Mouse (Mus musculus) left cerebral cortex, adult 8-10 months (tissue): ENCODE data around the gene Lgals4. TPM values are rescaled to one million over a fixed set of nuclear protein-coding genes. Genes with fewer than 3 reads are reported as not detected.

Experiments
- DNase-seq, 2 experiments: peaks; one replicate each; pipeline ENCODE4 v3.0.0; 2022; ENCODE audit warnings: low spot score in 2 of 2
- total RNA-seq, 4 experiments: library from RNA; stranded (reverse); gene quantifications; 2 replicates each; pipeline ENCODE4 v1.2.4; 2022

The Lgals4 gene
- total RNA-seq, 4 experiments from 2014 or later, result 1.4 to 3.4 (median 3.0) TPM

DNA sequence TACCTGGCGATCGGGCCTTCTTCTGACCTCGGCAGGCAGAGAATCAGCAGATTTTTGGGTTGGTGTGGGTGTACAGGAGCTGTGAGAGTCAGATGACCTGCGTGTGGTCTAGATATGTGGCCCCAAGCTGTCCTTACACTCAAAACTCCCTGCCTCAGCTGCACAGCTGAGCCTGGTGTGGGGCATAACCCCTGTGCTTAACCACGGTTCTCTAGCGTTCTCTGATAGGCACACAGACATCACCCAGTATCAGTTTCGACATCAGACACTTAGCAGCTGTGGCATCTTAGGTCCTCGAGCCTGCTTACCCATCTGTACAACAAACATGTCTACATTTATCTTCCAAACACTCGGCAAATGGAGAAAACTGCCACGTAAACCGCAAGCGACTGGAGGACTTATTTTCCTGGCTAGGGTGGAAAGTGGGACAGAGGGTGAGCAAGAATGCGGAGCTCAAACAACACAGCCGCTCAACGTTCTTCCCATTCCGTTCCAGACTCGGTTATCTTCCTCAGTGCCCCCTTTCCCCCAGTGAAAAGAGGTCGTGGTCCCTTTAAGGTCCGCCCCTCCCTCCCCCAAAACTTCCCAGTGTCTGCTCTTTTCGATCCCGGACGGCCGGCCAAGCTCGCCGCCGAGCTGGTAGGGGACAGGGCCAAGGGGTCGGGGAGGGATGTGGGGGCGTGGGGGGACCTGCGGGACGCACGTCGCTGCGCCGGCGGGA, 25.3 kb upstream of the Lgals4 start, which contains the start of gene Hnrnpl:
Gene Hnrnpl (plus strand): TSS at position 321 of the 721 bp plus-strand sequence.
- DNase-seq, result peak; percentile 44 to 53

GRCm38 (mm10) chr7:28808957-28809393, 24.7 kb upstream of the Lgals4 start:
- peak; percentile 92 to 95 for DNase-seq

DNA sequence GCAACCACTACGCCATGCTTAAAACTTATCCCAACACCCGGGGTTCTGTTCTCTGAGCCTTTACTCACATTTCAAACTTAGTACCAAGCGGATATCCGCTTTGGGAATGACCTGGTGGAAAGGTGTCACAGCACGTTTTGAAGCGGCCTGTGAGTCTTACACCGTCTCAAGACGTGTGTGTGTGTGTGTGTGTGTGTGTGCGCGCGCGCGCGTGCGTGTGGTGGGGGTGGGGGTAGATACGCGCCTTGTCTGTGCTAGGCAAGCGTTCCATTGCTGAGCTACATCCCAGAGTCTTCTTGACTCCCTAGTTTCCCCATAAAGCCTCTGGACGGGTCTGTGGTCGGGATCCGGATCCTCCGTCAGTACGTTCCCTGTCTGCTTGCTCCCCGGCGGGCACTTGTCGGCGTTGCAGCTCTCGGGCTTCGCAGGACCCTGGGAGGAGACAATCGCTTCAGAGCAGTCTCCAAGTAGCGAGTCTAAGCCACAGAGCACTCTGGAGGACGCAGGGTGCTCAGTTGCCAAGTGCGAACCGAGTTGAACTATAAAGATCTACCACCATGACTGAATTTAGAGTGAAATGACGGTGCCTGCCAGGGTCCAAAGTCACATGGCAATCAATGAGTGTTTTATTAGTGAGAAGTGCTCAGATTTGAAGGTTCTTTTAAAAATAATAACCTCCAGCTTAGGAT, 24.1 kb upstream of the Lgals4 start:
- DNase-seq, result peak in 1 of 2 experiments; percentile 57

GRCm38 (mm10) chr7:28810107-28811066, 23.3 kb upstream of the Lgals4 start:
- DNase-seq, result peak; percentile 94 to 99

- peak; percentile 62 to 87 for DNase-seq
Measured at GRCm38 (mm10) chr7:28811228-28811627, 22.4 kb upstream of the Lgals4 start.

DNA sequence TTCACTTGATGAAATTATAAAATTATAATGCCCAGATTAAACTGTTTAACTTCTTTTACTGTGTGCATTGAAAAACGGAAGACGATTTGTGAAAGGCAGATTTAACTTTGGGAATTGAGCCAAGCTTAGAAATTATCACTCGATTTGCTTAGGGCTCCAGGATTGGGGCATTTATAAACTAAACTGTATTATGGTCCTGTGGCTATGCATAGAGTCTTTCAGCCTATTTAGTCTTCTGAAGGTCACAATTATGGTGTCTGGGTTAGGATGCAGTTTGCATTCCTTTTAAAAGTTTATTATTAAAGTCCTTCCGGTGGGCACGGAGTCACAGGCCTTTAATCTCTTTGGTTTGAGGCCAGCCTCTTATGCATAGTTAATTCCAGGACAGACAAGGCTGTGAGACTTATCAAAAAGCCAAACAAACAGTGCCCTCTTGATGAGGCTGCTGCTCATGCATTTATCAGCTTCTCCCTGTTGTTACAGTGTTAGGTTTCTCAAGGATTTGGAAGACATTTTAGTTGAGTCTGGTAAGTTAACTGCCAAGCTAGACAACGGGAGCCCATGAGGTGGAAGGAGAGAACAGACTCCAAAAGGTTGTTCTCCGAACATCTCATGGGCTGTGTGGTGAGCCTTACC, 21.9 kb upstream of the Lgals4 start:
- no peak for DNase-seq

DNA sequence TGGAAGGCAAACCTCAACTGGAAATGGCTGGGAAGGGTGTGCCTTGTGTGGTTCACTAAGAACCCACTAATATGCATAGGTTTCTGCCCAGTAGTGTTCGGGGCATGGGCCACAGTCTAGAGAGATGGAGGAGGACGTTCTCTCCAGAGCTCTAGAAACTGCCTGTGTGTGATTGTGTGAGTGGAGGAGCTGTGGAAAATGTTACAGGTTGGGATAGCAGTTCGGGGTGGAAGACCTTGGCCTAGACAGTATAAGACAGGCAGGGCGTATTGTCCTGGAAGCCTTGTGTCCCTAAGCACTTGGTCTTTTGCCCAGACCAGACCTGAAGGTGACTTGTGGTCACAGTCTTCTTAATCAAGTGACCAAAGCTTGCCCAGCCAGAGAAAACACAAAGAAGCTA, 21.2 kb upstream of the Lgals4 start:
- DNase-seq, result no peak

- no peak for DNase-seq
Measured at GRCm38 (mm10) chr7:28812949-28813348, 20.7 kb upstream of the Lgals4 start.

DNA sequence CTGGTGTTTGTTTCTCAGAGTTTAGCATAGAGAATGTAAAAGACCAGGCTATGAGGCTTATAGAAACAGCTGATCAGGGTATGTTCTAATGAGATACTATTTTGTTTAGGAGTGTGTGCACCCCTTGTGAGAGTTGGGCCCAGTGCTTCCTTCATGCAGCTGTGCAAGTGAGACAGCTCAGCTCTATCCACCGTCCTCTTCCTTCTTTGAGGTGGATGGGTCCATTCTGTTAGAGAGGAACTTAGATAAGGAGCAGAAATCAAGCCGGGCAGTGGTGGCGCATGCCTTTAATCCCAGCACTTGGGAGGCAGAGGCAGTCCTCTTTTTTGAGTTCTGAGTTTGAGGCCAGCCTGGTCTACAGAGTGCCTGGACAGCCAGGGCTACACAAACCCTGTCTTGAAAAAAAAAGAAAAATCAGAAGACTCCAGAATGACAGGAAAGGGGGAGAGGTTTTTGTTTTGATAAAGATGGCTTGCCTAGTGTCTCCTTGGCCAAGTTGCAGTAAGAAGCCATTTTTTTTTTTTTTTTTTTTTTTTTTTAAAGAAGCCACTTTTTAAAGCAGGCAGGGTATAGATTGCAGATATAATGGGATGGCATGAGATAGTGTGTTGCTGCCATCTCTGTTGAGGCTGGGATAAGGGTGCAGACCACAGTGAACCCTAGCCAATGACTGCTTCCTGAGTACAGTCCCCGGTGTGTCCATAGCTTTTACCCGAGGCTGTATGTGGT, 19.2 kb upstream of the Lgals4 start:
- no peak for DNase-seq

DNA sequence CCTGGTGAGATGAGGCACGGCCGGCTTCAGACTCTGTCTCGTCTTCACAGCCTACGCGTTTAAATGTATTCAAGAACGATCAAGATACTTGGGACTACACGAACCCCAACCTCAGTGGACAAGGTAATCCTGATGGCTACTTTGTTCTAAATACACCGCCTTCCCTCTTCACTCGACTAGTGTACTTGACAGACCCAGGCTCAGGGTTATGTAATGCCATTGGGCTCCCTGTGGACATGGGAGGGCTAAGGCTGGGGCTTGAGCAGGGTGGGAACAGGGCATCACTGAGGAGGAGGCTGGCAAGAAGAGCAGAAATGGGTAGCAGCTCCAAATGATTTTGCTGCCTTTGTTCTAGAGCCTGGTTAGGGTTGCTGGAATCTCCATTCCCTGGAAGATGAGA, 18.4 kb upstream of the Lgals4 start:
- no peak for DNase-seq

DNA sequence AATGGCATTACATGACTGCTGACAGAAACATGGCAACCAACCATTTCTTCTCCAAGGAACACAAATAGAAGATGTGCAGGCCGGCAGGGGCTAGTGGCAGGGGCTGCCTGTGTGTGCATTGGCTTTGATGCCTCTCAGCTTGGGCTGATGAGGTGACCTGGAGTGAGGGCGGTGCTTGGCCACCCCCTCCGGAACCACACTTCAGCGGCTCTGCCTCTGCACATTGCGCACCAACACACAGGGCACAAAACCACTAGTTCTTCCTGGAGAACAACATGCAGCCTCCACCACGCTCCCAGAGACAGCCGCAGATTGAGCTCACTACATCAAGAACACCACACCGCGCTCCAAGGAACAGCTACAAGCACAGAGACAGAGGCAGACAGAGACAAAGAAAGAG, 17.5 kb upstream of the Lgals4 start:
- DNase-seq, result no peak

GRCm38 (mm10) chr7:28816920-28817319, 16.7 kb upstream of the Lgals4 start:
- no peak for DNase-seq

DNA sequence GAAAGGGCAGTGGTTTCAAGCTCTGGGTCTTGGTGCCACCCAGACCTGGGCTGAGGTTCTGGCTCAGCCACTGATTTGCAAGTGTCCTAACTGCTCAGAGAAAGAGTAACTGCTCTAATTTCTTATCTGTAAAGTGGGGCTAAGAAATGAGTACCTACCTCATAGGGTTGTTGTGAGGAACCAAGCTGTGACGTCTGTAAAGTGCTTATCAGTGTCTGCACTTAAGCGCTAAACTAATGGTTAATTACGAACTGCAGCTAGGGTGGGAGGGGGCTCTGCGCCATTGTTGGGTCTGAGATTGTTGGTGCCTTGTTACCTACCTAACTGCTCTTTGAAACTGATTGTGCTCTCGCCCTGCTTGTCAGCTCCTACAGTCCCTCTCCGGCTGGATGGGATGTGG, 16.1 kb upstream of the Lgals4 start:
- no peak for DNase-seq

- DNase-seq, result no peak
Measured at GRCm38 (mm10) chr7:28817957-28818356, 15.7 kb upstream of the Lgals4 start.

- DNase-seq, result no peak
Measured at GRCm38 (mm10) chr7:28818436-28818835, 15.2 kb upstream of the Lgals4 start.

GRCm38 (mm10) chr7:28818861-28819452, 14.7 kb upstream of the Lgals4 start:
- DNase-seq, result no peak

DNA sequence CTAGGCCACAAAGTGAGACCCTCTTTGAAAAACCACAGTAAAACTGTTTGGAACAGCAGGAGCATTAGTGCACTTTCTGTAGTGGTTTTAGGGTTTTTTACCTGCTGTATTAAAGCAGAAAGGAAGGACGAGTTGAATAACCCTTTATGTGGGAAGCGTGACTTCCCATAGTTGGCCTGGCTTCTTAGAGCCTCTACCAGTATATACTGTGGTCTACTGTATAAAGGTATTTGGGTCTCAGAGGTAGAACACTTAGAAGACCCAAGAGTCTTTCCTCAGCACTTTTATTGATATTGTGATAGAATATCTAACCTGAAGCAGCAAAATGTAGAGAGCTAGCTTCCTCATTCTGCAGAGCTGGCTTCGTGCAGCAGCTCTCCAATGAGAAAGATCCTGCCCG, 14.1 kb upstream of the Lgals4 start:
- no peak for DNase-seq

DNA sequence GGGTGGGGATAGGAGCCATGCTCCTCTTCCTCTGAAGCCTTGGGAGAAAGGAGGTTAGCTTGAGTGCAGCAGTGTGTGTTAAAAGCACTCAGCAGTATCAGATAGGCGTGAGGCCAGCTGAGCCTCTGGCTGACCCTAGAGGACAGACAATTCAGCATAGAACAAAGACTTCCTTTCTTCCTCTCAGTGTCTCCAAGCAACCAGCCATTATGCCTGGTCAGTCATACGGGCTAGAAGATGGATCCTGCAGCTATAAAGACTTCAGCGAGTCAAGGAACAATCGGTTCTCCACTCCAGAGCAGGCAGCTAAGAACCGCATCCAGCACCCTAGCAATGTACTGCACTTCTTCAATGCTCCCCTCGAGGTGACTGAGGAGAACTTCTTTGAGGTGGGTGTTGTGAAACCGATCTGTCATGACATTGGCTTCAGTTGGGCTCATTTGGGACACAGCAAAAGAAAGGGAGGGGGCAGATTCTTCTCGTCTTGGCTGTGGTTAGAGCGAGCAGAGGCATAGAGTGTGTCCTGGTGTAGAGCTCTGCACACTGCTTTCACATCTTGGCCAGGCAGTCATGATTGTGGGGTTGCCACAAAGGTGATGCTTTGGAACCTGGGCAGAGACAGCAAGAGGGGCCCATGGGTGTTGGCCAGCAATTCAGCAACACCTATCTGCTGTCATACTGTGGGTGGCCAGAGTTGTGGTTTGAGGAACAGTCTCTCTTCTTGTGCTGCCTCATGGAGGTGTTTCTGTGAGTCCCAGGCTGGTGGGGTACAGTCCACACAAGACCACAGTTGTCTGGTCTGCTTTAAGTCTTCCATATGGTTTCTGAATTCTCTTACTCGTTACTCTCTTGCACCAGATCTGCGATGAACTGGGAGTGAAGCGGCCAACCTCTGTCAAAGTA, 13.0 kb upstream of the Lgals4 start:
- no peak for DNase-seq

DNA sequence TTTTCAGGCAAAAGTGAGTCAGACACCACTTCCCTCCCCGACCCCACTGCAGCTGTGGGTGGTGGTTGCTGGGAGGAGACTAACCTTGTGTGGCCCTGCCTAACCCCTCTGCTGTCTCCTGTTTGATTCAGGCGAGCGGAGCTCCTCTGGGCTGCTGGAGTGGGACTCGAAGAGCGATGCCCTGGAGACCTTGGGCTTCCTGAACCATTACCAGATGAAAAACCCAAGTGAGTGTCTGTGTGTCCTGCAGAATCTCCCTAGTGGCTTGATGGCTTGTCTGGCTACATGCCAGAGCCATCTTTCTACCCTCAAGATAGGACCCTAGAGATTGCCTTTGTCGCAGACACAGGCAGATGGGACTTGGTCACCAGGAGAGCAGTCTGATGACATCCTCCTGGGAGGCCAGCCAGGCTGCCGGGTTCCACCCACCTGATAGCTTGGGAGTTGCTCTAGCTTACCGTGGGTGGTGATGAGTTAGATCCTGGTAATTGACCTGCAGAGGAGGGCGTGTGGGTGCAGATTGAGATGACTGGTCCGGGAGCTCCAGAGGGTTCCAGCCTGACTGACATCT, 12.3 kb upstream of the Lgals4 start:
- DNase-seq, result peak in 1 of 2 experiments; percentile 80
